Mouse (Mus musculus): ENCODE measurements at regions not wholly inside any gene's neighbourhood (a gene's known extent, or its start where the extent isn't known, plus 50 kb on each side); places are given as distances from the start of the nearest gene placed in this dataset.

DNA sequence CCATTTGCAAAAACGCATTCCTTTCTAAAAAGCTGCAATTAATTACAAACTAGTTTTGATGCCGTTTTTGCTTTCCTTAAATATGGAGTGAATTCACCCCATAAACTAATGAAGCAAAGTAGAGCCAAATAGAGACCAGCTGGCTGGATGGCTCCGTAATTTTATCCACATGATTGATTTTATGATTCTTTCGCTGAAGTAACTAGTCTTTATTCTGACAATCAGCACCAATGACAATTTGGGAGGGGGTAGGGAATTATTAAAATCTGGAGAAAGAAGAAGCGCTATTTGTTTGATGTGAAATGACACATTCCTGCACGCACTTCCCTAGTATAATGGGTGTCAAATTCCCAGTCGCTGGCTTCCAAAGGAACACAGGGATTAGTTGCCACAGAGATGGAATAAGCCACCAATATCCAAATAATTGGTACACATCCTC is 113.0 kb upstream of the BC052040 start:
- TF ChIP-seq CTCF (conservative IDR thresholded peaks at IDR 0.05; ENCODE audit: low read length) (no peak), NANOG (IDR thresholded peaks at IDR 0.05; ENCODE audit: borderline replicate concordance, low read length) (no peak), POU5F1 (IDR thresholded peaks at IDR 0.05; ENCODE audit: borderline replicate concordance, low read length) (no peak)
